Comparison of ENCODE assay signal across 8 mouse cellular contexts in genomic region chr14:61688666-61689065, GRCm38 (mm10).
A peak's percentile ranks its signal among the peaks of the same experiment; 100 is the strongest.
DNase-seq lines count a peak whose midpoint lies in the region; ATAC-seq and TF ChIP-seq lines count a peak whose summit lies in the region.

No protein-coding gene starts in this region.

- no peak for TF ChIP-seq CTCF in liver, adult 2 months (IDR thresholded peaks at IDR 0.05; ENCODE audit: low read depth, low read length)

- WGBS in liver, adult 2 months, result 19% methylated on average over 9 of the region's 9 CpGs
- WGBS in embryonic facial prominence, embryonic 10.5 days, result 2% methylated on average over 9 of the region's 9 CpGs
- WGBS in hindbrain, embryonic 12.5 days, result 2% methylated on average over 9 of the region's 9 CpGs
- WGBS in midbrain, embryonic 14.5 days, result under 1% methylated on average over 9 of the region's 9 CpGs

- no peak overlapping the region for H3K27ac ChIP-seq in liver, adult 2 months (replicated peaks; ENCODE audit: insufficient read depth, low read depth, low read length)
- no peak overlapping the region for H3K27ac ChIP-seq in embryonic facial prominence, embryonic 10.5 days (replicated peaks)
- no peak overlapping the region for H3K27ac ChIP-seq in hindbrain, embryonic 12.5 days
- H3K27ac ChIP-seq in midbrain, embryonic 14.5 days (replicated peaks; ENCODE audit: low read depth, low read length), result no peak overlapping the region

- H3K4me1 ChIP-seq in liver, adult 2 months (ENCODE audit: control insufficient read depth, insufficient read depth, low read length), result peaks cover 8% of the 10 kb centered on the region; the same call in 1 of the 2 replicates
- peaks cover 52% of the 10 kb centered on the region for H3K4me1 ChIP-seq in embryonic facial prominence, embryonic 10.5 days
- H3K4me1 ChIP-seq in hindbrain, embryonic 12.5 days, result peaks cover 25% of the 10 kb centered on the region
- H3K4me1 ChIP-seq in midbrain, embryonic 14.5 days (ENCODE audit: control insufficient read depth, insufficient read depth, low read length), result peaks cover 4% of the 10 kb centered on the region; the same call in 1 of the 2 replicates

- H3K36me3 ChIP-seq in liver, adult 2 months (ENCODE audit: control insufficient read depth, insufficient read depth, low read length), result no peaks in the 10 kb centered on the region
- H3K36me3 ChIP-seq in embryonic facial prominence, embryonic 10.5 days (replicated peaks), result no peaks in the 10 kb centered on the region
- H3K36me3 ChIP-seq in hindbrain, embryonic 12.5 days, result no peaks in the 10 kb centered on the region
- H3K36me3 ChIP-seq in midbrain, embryonic 14.5 days (ENCODE audit: control insufficient read depth, insufficient read depth, low read length), result no peaks in the 10 kb centered on the region

- no peak overlapping the region for H3K4me3 ChIP-seq in liver, adult 2 months (ENCODE audit: insufficient read depth, low read depth, low read length)
- H3K4me3 ChIP-seq in embryonic facial prominence, embryonic 10.5 days, result peak overlapping the region; percentile 46; the same call in 1 of the 2 replicates
- H3K4me3 ChIP-seq in hindbrain, embryonic 12.5 days, result no peak overlapping the region
- H3K4me3 ChIP-seq in midbrain, embryonic 14.5 days (replicated peaks; ENCODE audit: low read depth, low read length), result no peak overlapping the region

- peaks cover 3% of the 10 kb centered on the region; the same call in 1 of the 2 replicates for H3K27me3 ChIP-seq in liver, adult 2 months (ENCODE audit: control insufficient read depth, insufficient read depth, low read length)
- H3K27me3 ChIP-seq in embryonic facial prominence, embryonic 10.5 days (replicated peaks; ENCODE audit: low read depth, poor library complexity, severe bottlenecking), result peaks cover 93% of the 10 kb centered on the region
- H3K27me3 ChIP-seq in hindbrain, embryonic 12.5 days, result peaks cover 69% of the 10 kb centered on the region
- peaks cover 70% of the 10 kb centered on the region for H3K27me3 ChIP-seq in midbrain, embryonic 14.5 days (ENCODE audit: control insufficient read depth, insufficient read depth, low read length)

- ATAC-seq in hindbrain, embryonic 12.5 days (ENCODE audit: low FRiP score), result no peak
- ATAC-seq in midbrain, embryonic 14.5 days (ENCODE audit: low FRiP score, low TSS enrichment), result no peak

- H3K9ac ChIP-seq in liver, adult 2 months (ENCODE audit: low read depth, low read length), result no peak overlapping the region
- no peak overlapping the region for H3K9ac ChIP-seq in hindbrain, embryonic 12.5 days
- H3K9ac ChIP-seq in midbrain, embryonic 14.5 days (replicated peaks; ENCODE audit: low read length), result no peak overlapping the region

- H3K9me3 ChIP-seq in embryonic facial prominence, embryonic 10.5 days, result no peaks in the 10 kb centered on the region
- no peaks in the 10 kb centered on the region for H3K9me3 ChIP-seq in hindbrain, embryonic 12.5 days (replicated peaks)
- no peaks in the 10 kb centered on the region for H3K9me3 ChIP-seq in midbrain, embryonic 14.5 days (ENCODE audit: control insufficient read depth, low read length)

- no peaks in the 10 kb centered on the region for H3K79me2 ChIP-seq in liver, adult 2 months (ENCODE audit: control insufficient read depth, insufficient read depth, low read length)

- no peak for TF ChIP-seq POLR2A in liver, adult 2 months (IDR thresholded peaks at IDR 0.05; ENCODE audit: extremely low read depth, insufficient read depth, low read length)

- H3K4me2 ChIP-seq in hindbrain, embryonic 12.5 days (replicated peaks), result peak overlapping the region; percentile 41; the same call in 1 of the 2 replicates
- H3K4me2 ChIP-seq in midbrain, embryonic 14.5 days (ENCODE audit: low read length), result no peak overlapping the region

- peak; percentile 76 for DNase-seq in liver, adult 2 months (ENCODE audit: extremely low read depth, low read depth, low spot score)
- no peak for DNase-seq in liver
- DNase-seq in embryonic facial prominence, embryonic 10.5 days (ENCODE audit: low spot score), result peak; percentile 32
- DNase-seq in midbrain, embryonic 14.5 days, result peak; percentile 29
- DNase-seq in layer of hippocampus, adult 18-20 months (ENCODE audit: low spot score in 2 of 2), result no peak
- DNase-seq in frontal cortex, postnatal 14 days (ENCODE audit: low spot score in 2 of 2), result no peak
- DNase-seq in ovary, postnatal 10 days (ENCODE audit: low spot score), result no peak

Comparison
In these comparisons a context has a peak if more than half of its experiments do, and no peak if none do; other contexts are left out.
1. DNase-seq: peak in liver, adult 2 months (single experiment), embryonic facial prominence, embryonic 10.5 days (single experiment) and midbrain, embryonic 14.5 days (single experiment); none in liver (single experiment), layer of hippocampus, adult 18-20 months (0 of 2), frontal cortex, postnatal 14 days (0 of 2) and ovary, postnatal 10 days (single experiment).